Mouse (Mus musculus) forebrain, embryonic 11.5 days (tissue): ENCODE results near the gene 1700015G11Rik. TPM values are rescaled to one million over a fixed set of nuclear protein-coding genes. Genes with fewer than 3 reads are reported as not detected.
A peak's percentile ranks its signal among the peaks of the same experiment; 100 is the strongest.

Experiments used
- ATAC-seq: fragments of 200-750 bp; cut with Nextera tagmentation; replicated peaks from 2 replicates; pipeline ENCODE4 v1.8.0; 2017; ENCODE audit warnings: moderate TSS enrichment; ENCODE audit not compliant: low FRiP score
- DNase-seq: peaks from one replicate; pipeline ENCODE4 v3.0.0-alpha.2; 2017; ENCODE audit warnings: low spot score
- H3K27ac ChIP-seq: fragments of 300-500 bp; sonication (generic); 2 replicates; pipeline ENCODE4 v1.5.1; 2014; ENCODE audit warnings: low read depth, low read length
- H3K27me3 ChIP-seq: fragments of 300-500 bp; sonication (generic); 2 replicates; pipeline ENCODE4 v1.6.1; 2014; ENCODE audit warnings: mild to moderate bottlenecking, low read length, mixed read lengths; ENCODE audit not compliant: control insufficient read depth, insufficient read depth
- H3K36me3 ChIP-seq: fragments of 300-500 bp; sonication (generic); 2 replicates; pipeline ENCODE4 v1.6.1; 2014; ENCODE audit warnings: mild to moderate bottlenecking, low read length, moderate library complexity, mixed read lengths; ENCODE audit not compliant: control insufficient read depth, insufficient read depth
- H3K4me1 ChIP-seq: fragments of 300-500 bp; sonication (generic); replicated peaks from 2 replicates; pipeline ENCODE4 v1.6.1; 2014; ENCODE audit warnings: low read length, mixed read lengths; ENCODE audit not compliant: control insufficient read depth, insufficient read depth
- H3K4me2 ChIP-seq: fragments of 300-500 bp; sonication (generic); 2 replicates; pipeline ENCODE4 v1.6.1; 2014; ENCODE audit warnings: low read depth, mild to moderate bottlenecking, low read length, moderate library complexity, mixed read lengths; ENCODE audit not compliant: severe bottlenecking
- H3K4me3 ChIP-seq: fragments of 300-500 bp; sonication (generic); 2 replicates; pipeline ENCODE4 v1.5.1; 2014; ENCODE audit warnings: low read depth, low read length
- H3K9ac ChIP-seq: fragments of 300-500 bp; sonication (generic); 2 replicates; pipeline ENCODE4 v1.6.1; 2014; ENCODE audit warnings: low read length
- H3K9me3 ChIP-seq: fragments of 300-500 bp; sonication (generic); 2 replicates; pipeline ENCODE4 v1.6.1; 2016; ENCODE audit warnings: low read length, mixed read lengths; ENCODE audit not compliant: control insufficient read depth
- WGBS: fragments of 180-500 bp; shearing (Covaris S2); extraction: QIAGEN DNeasy Blood & Tissue Kit; methylation state at CpG from one replicate; pipeline ENCODE4 v1.1.7; 2014; 5-methylcytosine and 5-hydroxymethylcytosine counted together
- polyA plus RNA-seq: library from polyadenylated mRNA; unstranded; fragments of >200 nt; fragmentation: Nextera tagmentation; extraction: Ambion mirVana; gene quantifications from 2 replicates; pipeline ENCODE4 v1.2.1, GENCODE M21; 2014

Gene 1700015G11Rik
- not detected in 2 replicates for polyA plus RNA-seq

GRCm38 (mm10) chr7:52015628-52016027, at the start of gene 1700015G11Rik:
1700015G11Rik (minus strand) TSS chr7:52015728.
- Histone ChIP-seq H3K27me3 (no peaks in the 10 kb centered on the region), H3K4me1 (no peaks in the 10 kb centered on the region), H3K27ac (no peak within 1 kb of the TSS), H3K4me2 (no peak within 1 kb of the TSS), H3K9ac (no peak within 1 kb of the TSS), H3K9me3 (no peaks in the 10 kb centered on the region), H3K36me3 (no peaks in the 10 kb centered on the region), H3K4me3 (no peak within 1 kb of the TSS)
- 86% methylated on average over 3 of the region's 3 CpGs for WGBS
- ATAC-seq, result no peak
- no peak for DNase-seq

- no peaks in the 10 kb centered on the region for H3K4me1 ChIP-seq
- H3K4me2 ChIP-seq, result no peak overlapping the region
- H3K4me3 ChIP-seq, result no peak overlapping the region
- no peaks in the 10 kb centered on the region for H3K36me3 ChIP-seq
- no peaks in the 10 kb centered on the region for H3K9me3 ChIP-seq
- H3K9ac ChIP-seq, result no peak overlapping the region
- no peaks in the 10 kb centered on the region for H3K27me3 ChIP-seq
- 82% methylated on average over 2 of the region's 2 CpGs for WGBS
- ATAC-seq (peak; percentile 60), DNase-seq (no peak)
- H3K27ac ChIP-seq, result no peak overlapping the region
Observed at GRCm38 (mm10) chr7:52056954-52057353, 41.4 kb upstream of the 1700015G11Rik start.

GRCm38 (mm10) chr7:52056274-52056673, 40.7 kb upstream of the 1700015G11Rik start:
- no peak overlapping the region for H3K9ac ChIP-seq
- H3K27me3 ChIP-seq, result no peaks in the 10 kb centered on the region
- no peaks in the 10 kb centered on the region for H3K9me3 ChIP-seq
- no peak overlapping the region for H3K4me2 ChIP-seq
- H3K27ac ChIP-seq, result no peak overlapping the region
- ATAC-seq, result no peak
- H3K36me3 ChIP-seq, result no peaks in the 10 kb centered on the region
- no peak overlapping the region for H3K4me3 ChIP-seq
- no peaks in the 10 kb centered on the region for H3K4me1 ChIP-seq
- WGBS, result 60% methylated on average over 4 of the region's 4 CpGs
- DNase-seq, result no peak

- Histone ChIP-seq H3K4me2 (no peak overlapping the region), H3K9me3 (no peaks in the 10 kb centered on the region), H3K9ac (no peak overlapping the region), H3K27me3 (no peaks in the 10 kb centered on the region), H3K4me1 (no peaks in the 10 kb centered on the region), H3K27ac (no peak overlapping the region), H3K4me3 (no peak overlapping the region), H3K36me3 (no peaks in the 10 kb centered on the region)
- WGBS, result 88% methylated on average over 2 of the region's 2 CpGs
- DNase-seq, result no peak
- ATAC-seq, result no peak
Observed at GRCm38 (mm10) chr7:52055831-52056230, 40.3 kb upstream of the 1700015G11Rik start.

- Histone ChIP-seq H3K4me3 (no peak overlapping the region), H3K9ac (no peak overlapping the region), H3K27ac (no peak overlapping the region), H3K36me3 (no peaks in the 10 kb centered on the region), H3K4me2 (no peak overlapping the region), H3K27me3 (no peaks in the 10 kb centered on the region), H3K9me3 (no peaks in the 10 kb centered on the region), H3K4me1 (no peaks in the 10 kb centered on the region)
- WGBS, result 48% methylated on average over 8 of the region's 8 CpGs
- ATAC-seq (peak; percentile 44; the same call in 1 of the 2 replicates), DNase-seq (no peak)
Observed at GRCm38 (mm10) chr7:52037600-52038582, 22.4 kb upstream of the 1700015G11Rik start.

GRCm38 (mm10) chr7:52024050-52024626, 8.6 kb upstream of the 1700015G11Rik start:
- ATAC-seq (no peak), DNase-seq (no peak)
- H3K9ac ChIP-seq, result no peak overlapping the region
- whole genome bisulfite sequencing, result 89% methylated on average over 5 of the region's 5 CpGs
- no peak overlapping the region for H3K27ac ChIP-seq
- no peaks in the 10 kb centered on the region for H3K27me3 ChIP-seq
- no peaks in the 10 kb centered on the region for H3K9me3 ChIP-seq
- H3K4me2 ChIP-seq, result no peak overlapping the region
- H3K36me3 ChIP-seq, result no peaks in the 10 kb centered on the region
- H3K4me1 ChIP-seq, result no peaks in the 10 kb centered on the region
- no peak overlapping the region for H3K4me3 ChIP-seq

- H3K9me3 ChIP-seq, result no peaks in the 10 kb centered on the region
- H3K27ac ChIP-seq, result no peak overlapping the region
Observed at GRCm38 (mm10) chr7:52022039-52022438, 6.5 kb upstream of the 1700015G11Rik start.

GRCm38 (mm10) chr7:52015180-52015579, 348 bp downstream of the 1700015G11Rik start:
- Histone ChIP-seq H3K4me2 (no peak overlapping the region), H3K4me3 (no peak overlapping the region), H3K4me1 (no peaks in the 10 kb centered on the region), H3K27me3 (no peaks in the 10 kb centered on the region), H3K36me3 (no peaks in the 10 kb centered on the region), H3K9me3 (no peaks in the 10 kb centered on the region), H3K9ac (no peak overlapping the region), H3K27ac (no peak overlapping the region)
- no peak for DNase-seq
- ATAC-seq, result no peak
- 87% methylated on average over 1 of the region's 1 CpGs for WGBS

More at GRCm38 (mm10) chr7:52022039-52022438, 6.5 kb upstream of the 1700015G11Rik start:
- no peak for ATAC-seq
- no peaks in the 10 kb centered on the region for H3K36me3 ChIP-seq
- H3K4me3 ChIP-seq, result no peak overlapping the region
- H3K27me3 ChIP-seq, result no peaks in the 10 kb centered on the region
- H3K9ac ChIP-seq, result no peak overlapping the region
- H3K4me1 ChIP-seq, result no peaks in the 10 kb centered on the region
- 83% methylated on average over 4 of the region's 4 CpGs for WGBS
- no peak for DNase-seq
- no peak overlapping the region for H3K4me2 ChIP-seq
